Mouse (Mus musculus) left cerebral cortex, adult 2 months (tissue): ENCODE data around the gene Abca7. TPM values are rescaled to one million over a fixed set of nuclear protein-coding genes. Genes with fewer than 3 reads are reported as not detected.

Experiments used
- DNase-seq, 2 experiments: peaks; one replicate each; pipeline ENCODE4 v3.0.0; 2021 to 2022; ENCODE audit warnings: low spot score in 2 of 2, mixed read lengths in 1 of 2; ENCODE audit errors: extremely low spot score in 1 of 2
- H3K27ac ChIP-seq: fragments of 200-600 bp; 2 replicates; pipeline ENCODE4 v1.8.1; 2022
- H3K4me3 ChIP-seq: fragments of 200-600 bp; 2 replicates; pipeline ENCODE4 v1.8.1; 2022
- CTCF ChIP-seq: fragments of 200-600 bp; IDR thresholded peaks from 2 replicates; pipeline ENCODE4 v1.8.1; 2022; ENCODE audit warnings: antibody characterized with exemption, mild to moderate bottlenecking, moderate library complexity
- intact Hi-C: fragments of 180-260 bp; cut with DNase I; formaldehyde crosslinking; loops from one replicate; pipeline ENCODE4 v1.15.1; 2025
- total RNA-seq, 2 experiments: library from RNA; stranded (reverse); gene quantifications; 2 replicates each; pipeline ENCODE4 v1.2.3; 2021

The Abca7 gene
- total RNA-seq, 2 experiments from 2014 or later = 13.5 to 13.8 TPM

- intact Hi-C loops = loop anchor here (10.0 kb wide), 1 partner anchor 257 kb away; the partner anchor contains the start of gene Ndufs7
- DNase-seq = peak in 1 of 2 experiments; percentile 10
- Histone ChIP-seq H3K27ac (peak overlapping the region; percentile 67; the same call in 1 of the 2 replicates), H3K4me3 (peak overlapping the region; percentile 50)
- TF ChIP-seq CTCF = no peak
Measured at GRCm38 (mm10) chr10:79987771-79988505, 8.4 kb upstream of the Abca7 start.

- no peak for TF ChIP-seq CTCF
- intact Hi-C loops = loop anchor here (10.0 kb wide), 1 partner anchor 256 kb away; the partner anchor contains the start of gene Ndufs7
- DNase-seq = no peak
- peak within 1 kb of the TSS; percentile 67; the same call in 1 of the 2 replicates for H3K27ac ChIP-seq
- peak within 1 kb of the TSS; percentile 50 for H3K4me3 ChIP-seq
Measured at GRCm38 (mm10) chr10:79988506-79989271, 7.6 kb upstream of the Abca7 start, which contains the start of gene Cnn2. Gene Cnn2, plus strand, starts transcription at chr10:79988584.

- H3K27ac ChIP-seq = no peak overlapping the region
- no peak for DNase-seq
- TF ChIP-seq CTCF = no peak
- no peak overlapping the region for H3K4me3 ChIP-seq
- intact Hi-C loops = loop anchor here (10.0 kb wide), 1 partner anchor 255 kb away; the partner anchor contains the start of gene Ndufs7
Measured at GRCm38 (mm10) chr10:79989272-79989786, 7.0 kb upstream of the Abca7 start.

- intact Hi-C loops = loop anchor here (10.0 kb wide), 1 partner anchor 255 kb away; the partner anchor contains the start of gene Ndufs7
Measured at GRCm38 (mm10) chr10:79989870-79990269, 6.4 kb upstream of the Abca7 start.

GRCm38 (mm10) chr10:79991099-79991498, 5.2 kb upstream of the Abca7 start:
- no peak for TF ChIP-seq CTCF
- Histone ChIP-seq H3K27ac (no peak overlapping the region), H3K4me3 (no peak overlapping the region)
- intact Hi-C loops = no loop called here
- no peak for DNase-seq

More at GRCm38 (mm10) chr10:79989870-79990269, 6.4 kb upstream of the Abca7 start:
- no peak overlapping the region for H3K27ac ChIP-seq
- TF ChIP-seq CTCF = no peak
- no peak for DNase-seq
- no peak overlapping the region for H3K4me3 ChIP-seq

GRCm38 (mm10) chr10:79991548-79991947, 4.7 kb upstream of the Abca7 start:
- intact Hi-C loops = no loop called here
- no peak for DNase-seq
- no peak overlapping the region for H3K27ac ChIP-seq
- no peak overlapping the region for H3K4me3 ChIP-seq
- peak; percentile 20 for TF ChIP-seq CTCF

- TF ChIP-seq CTCF = no peak
- intact Hi-C loops = loop anchor here (5.0 kb wide), 1 partner anchor 43 kb away; the partner anchor contains the start of gene Polr2e
- no peak for DNase-seq
- Histone ChIP-seq H3K4me3 (no peak overlapping the region), H3K27ac (no peak overlapping the region)
Measured at GRCm38 (mm10) chr10:79994397-79995115, 1.7 kb upstream of the Abca7 start.

GRCm38 (mm10) chr10:79995636-79996035, 658 bp upstream of the Abca7 start:
- no peak for TF ChIP-seq CTCF
- no peak for DNase-seq
- intact Hi-C loops = loop anchor here (5.0 kb wide), 1 partner anchor 42 kb away; the partner anchor contains the start of gene Polr2e
- Histone ChIP-seq H3K27ac (no peak overlapping the region), H3K4me3 (no peak overlapping the region)

GRCm38 (mm10) chr10:79997034-79997760, 903 bp downstream of the Abca7 start:
- no peak overlapping the region for H3K27ac ChIP-seq
- intact Hi-C loops = loop anchor here (5.0 kb wide), 1 partner anchor 40 kb away; the partner anchor contains the start of gene Polr2e

GRCm38 (mm10) chr10:79997819-79998218, 1.5 kb downstream of the Abca7 start:
- intact Hi-C loops = loop anchor here (5.0 kb wide), 1 partner anchor 39 kb away; the partner anchor contains the start of gene Polr2e

More at GRCm38 (mm10) chr10:79997034-79997760, 903 bp downstream of the Abca7 start:
- TF ChIP-seq CTCF = no peak
- H3K4me3 ChIP-seq = peak overlapping the region; percentile 55
- peak; percentile 61 to 71 for DNase-seq

More at GRCm38 (mm10) chr10:79997819-79998218, 1.5 kb downstream of the Abca7 start:
- H3K4me3 ChIP-seq = peak overlapping the region; percentile 55
- DNase-seq = no peak
- H3K27ac ChIP-seq = no peak overlapping the region
- TF ChIP-seq CTCF = no peak
